Mouse (Mus musculus): ENCODE results near the gene Kpna1. TPM values are rescaled to one million over a fixed set of nuclear protein-coding genes. Genes with fewer than 3 reads are reported as not detected.
A peak's percentile ranks its signal among the peaks of the same experiment; 100 is the strongest.
"Not testable (repeated sequence)": the region's sequence is repeated elsewhere in the genome, so short reads cannot be mapped to it uniquely, and the experiment has no call there.

Gene Kpna1
- polyA plus RNA-seq, 1 experiment from 2014 or later: 46.0 TPM

GRCm38 (mm10) chr16:35992391-35992790 lies 13.8 kb downstream of the Kpna1 start:
- no peak overlapping the region for H3K4me3 ChIP-seq (ENCODE audit: control insufficient read depth in 1 of 2, insufficient read depth in 1 of 2, low read depth in 1 of 2, low read length in 2 of 2)
- no peaks in the 10 kb centered on the region for H3K36me3 ChIP-seq (ENCODE audit: control insufficient read depth, insufficient read depth, low read length)
- WGBS: 85% methylated on average over 1 of the region's 1 CpGs
- ATAC-seq (ENCODE audit: insufficient number of reproducible peaks, insufficient read depth, low FRiP score, low read depth): no peak
- H3K4me2 ChIP-seq (ENCODE audit: low read length): no peak overlapping the region
- no peak overlapping the region for H3K9ac ChIP-seq (ENCODE audit: low read length)
- H3K9me3 ChIP-seq (ENCODE audit: control insufficient read depth, low read length): no peaks in the 10 kb centered on the region
- H3K27ac ChIP-seq (replicated peaks in 1 of 2; ENCODE audit: control insufficient read depth in 1 of 2, insufficient read depth in 1 of 2, low read depth in 2 of 2, low read length in 2 of 2): no peak overlapping the region
- peaks cover 0 to 4% of the 10 kb centered on the region in 2 experiments; a peak in 1 of 4 replicates for H3K4me1 ChIP-seq (ENCODE audit: control insufficient read depth in 2 of 2, insufficient read depth in 2 of 2, low read length in 2 of 2)
- H3K27me3 ChIP-seq (ENCODE audit: control insufficient read depth, insufficient read depth, low read length): no peaks in the 10 kb centered on the region

- Histone ChIP-seq H3K27me3 (ENCODE audit: control insufficient read depth, insufficient read depth, low read length) (no peaks in the 10 kb centered on the region), H3K36me3 (ENCODE audit: control insufficient read depth, insufficient read depth, low read length) (no peaks in the 10 kb centered on the region), H3K4me1 (ENCODE audit: control insufficient read depth in 2 of 2, insufficient read depth in 2 of 2, low read length in 2 of 2) (peaks cover 0 to 4% of the 10 kb centered on the region in 2 experiments; a peak in 1 of 4 replicates), H3K9ac (ENCODE audit: low read length) (no peak overlapping the region), H3K4me2 (ENCODE audit: low read length) (no peak overlapping the region), H3K4me3 (ENCODE audit: control insufficient read depth in 1 of 2, insufficient read depth in 1 of 2, low read depth in 1 of 2, low read length in 2 of 2) (no peak overlapping the region), H3K27ac (replicated peaks in 1 of 2; ENCODE audit: control insufficient read depth in 1 of 2, insufficient read depth in 1 of 2, low read depth in 2 of 2, low read length in 2 of 2) (no peak overlapping the region), H3K9me3 (ENCODE audit: control insufficient read depth, low read length) (no peaks in the 10 kb centered on the region)
- WGBS: 94% methylated on average over 3 of the region's 3 CpGs
- ATAC-seq (ENCODE audit: insufficient number of reproducible peaks, insufficient read depth, low FRiP score, low read depth): no peak
These were observed 14.8 kb downstream of the Kpna1 start for GRCm38 (mm10) chr16:35993316-35993715.

DNA sequence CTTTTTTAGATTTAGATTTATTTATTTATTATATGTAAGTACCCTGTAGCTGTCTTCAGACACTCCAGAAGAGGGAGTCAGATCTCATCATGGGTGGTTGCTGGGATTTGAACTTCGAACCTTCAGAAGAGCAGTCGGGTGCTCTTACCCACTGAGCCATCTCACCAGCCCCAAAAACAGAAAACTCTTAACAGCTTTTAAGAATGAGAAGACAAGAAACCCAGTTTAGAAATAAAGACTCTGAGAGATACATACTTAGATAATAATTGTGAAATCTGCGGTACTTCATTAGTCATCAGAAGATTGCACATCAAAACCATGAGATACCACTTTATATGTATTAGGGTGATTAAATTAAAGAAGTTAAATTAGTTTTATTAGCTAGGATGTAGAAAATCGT lies 20.3 kb downstream of the Kpna1 start:
- not testable (repeated sequence) for H3K9me3 ChIP-seq (ENCODE audit: control insufficient read depth, low read length); H3K27ac ChIP-seq (replicated peaks in 1 of 2; ENCODE audit: control insufficient read depth in 1 of 2, insufficient read depth in 1 of 2, low read depth in 2 of 2, low read length in 2 of 2); ATAC-seq (ENCODE audit: insufficient number of reproducible peaks, insufficient read depth, low FRiP score, low read depth); H3K27me3 ChIP-seq (ENCODE audit: control insufficient read depth, insufficient read depth, low read length); H3K4me2 ChIP-seq (ENCODE audit: low read length); H3K4me1 ChIP-seq (ENCODE audit: control insufficient read depth in 2 of 2, insufficient read depth in 2 of 2, low read length in 2 of 2); H3K4me3 ChIP-seq (ENCODE audit: control insufficient read depth in 1 of 2, insufficient read depth in 1 of 2, low read depth in 1 of 2, low read length in 2 of 2); H3K9ac ChIP-seq (ENCODE audit: low read length)
- peaks cover 24% of the 10 kb centered on the region for H3K36me3 ChIP-seq (ENCODE audit: control insufficient read depth, insufficient read depth, low read length)
- WGBS: 92% methylated on average over 4 of the region's 4 CpGs

DNA sequence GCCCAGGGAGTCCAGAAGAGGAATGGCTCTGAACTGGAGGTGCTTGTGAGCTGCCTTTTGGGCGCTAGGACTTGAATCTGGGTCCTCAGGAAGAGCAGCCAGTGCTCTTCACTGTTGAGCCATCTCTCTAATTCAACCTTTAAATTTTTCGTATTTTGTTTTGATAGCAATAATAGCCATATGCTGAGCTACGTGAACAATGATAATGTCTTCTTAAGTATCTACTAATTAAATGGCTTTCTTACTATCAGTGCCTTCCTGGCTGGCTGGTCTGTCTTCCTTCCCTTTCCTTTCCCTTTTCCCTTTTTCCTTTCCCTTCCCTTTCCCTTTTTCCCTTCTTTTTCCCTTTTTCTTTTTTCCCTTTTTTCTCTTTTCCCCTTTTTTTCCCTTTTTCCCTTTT lies 29.8 kb downstream of the Kpna1 start:
- Histone ChIP-seq H3K36me3 (ENCODE audit: control insufficient read depth, insufficient read depth, low read length) (peaks cover 53% of the 10 kb centered on the region), H3K4me2 (ENCODE audit: low read length) (no peak overlapping the region), H3K4me1 (ENCODE audit: control insufficient read depth in 2 of 2, insufficient read depth in 2 of 2, low read length in 2 of 2) (no peaks in the 10 kb centered on the region), H3K27me3 (ENCODE audit: control insufficient read depth, insufficient read depth, low read length) (no peaks in the 10 kb centered on the region), H3K4me3 (ENCODE audit: control insufficient read depth in 1 of 2, insufficient read depth in 1 of 2, low read depth in 1 of 2, low read length in 2 of 2) (no peak overlapping the region), H3K27ac (replicated peaks in 1 of 2; ENCODE audit: control insufficient read depth in 1 of 2, insufficient read depth in 1 of 2, low read depth in 2 of 2, low read length in 2 of 2) (no peak overlapping the region), H3K9ac (ENCODE audit: low read length) (no peak overlapping the region), H3K9me3 (ENCODE audit: control insufficient read depth, low read length) (no peaks in the 10 kb centered on the region)
- 95% methylated on average over 3 of the region's 3 CpGs for WGBS
- no peak for ATAC-seq (ENCODE audit: insufficient number of reproducible peaks, insufficient read depth, low FRiP score, low read depth)

GRCm38 (mm10) chr16:36016335-36016734 lies 37.8 kb downstream of the Kpna1 start:
- Histone ChIP-seq H3K4me1 (ENCODE audit: control insufficient read depth in 2 of 2, insufficient read depth in 2 of 2, low read length in 2 of 2) (no peaks in the 10 kb centered on the region), H3K27ac (replicated peaks in 1 of 2; ENCODE audit: control insufficient read depth in 1 of 2, insufficient read depth in 1 of 2, low read depth in 2 of 2, low read length in 2 of 2) (no peak overlapping the region), H3K4me3 (ENCODE audit: control insufficient read depth in 1 of 2, insufficient read depth in 1 of 2, low read depth in 1 of 2, low read length in 2 of 2) (no peak overlapping the region), H3K9ac (ENCODE audit: low read length) (no peak overlapping the region), H3K9me3 (ENCODE audit: control insufficient read depth, low read length) (no peaks in the 10 kb centered on the region), H3K36me3 (ENCODE audit: control insufficient read depth, insufficient read depth, low read length) (peaks cover 73% of the 10 kb centered on the region), H3K4me2 (ENCODE audit: low read length) (no peak overlapping the region), H3K27me3 (ENCODE audit: control insufficient read depth, insufficient read depth, low read length) (no peaks in the 10 kb centered on the region)
- no peak for ATAC-seq (ENCODE audit: insufficient number of reproducible peaks, insufficient read depth, low FRiP score, low read depth)
- WGBS: 96% methylated on average over 1 of the region's 1 CpGs

DNA sequence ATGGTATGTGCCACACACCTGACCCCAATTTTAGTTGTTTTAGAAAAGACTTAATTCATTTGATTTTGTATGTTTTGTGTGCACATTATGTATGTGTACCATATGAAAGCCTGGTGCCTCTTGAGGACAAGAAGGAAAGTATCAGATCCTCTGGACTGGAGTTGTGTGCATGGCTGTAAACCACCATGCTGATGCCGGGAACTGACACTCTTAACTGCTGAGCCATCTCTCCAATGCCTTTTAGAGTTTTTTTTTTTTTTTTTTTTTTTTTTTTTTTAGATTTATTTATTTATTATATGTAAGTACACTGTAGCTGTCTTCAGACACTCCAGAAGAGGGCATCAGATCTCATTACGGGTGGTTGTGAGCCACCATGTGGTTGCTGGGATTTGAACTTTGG lies 49.6 kb downstream of the Kpna1 start:
- not testable (repeated sequence) for H3K27me3 ChIP-seq (ENCODE audit: control insufficient read depth, insufficient read depth, low read length); ATAC-seq (ENCODE audit: insufficient number of reproducible peaks, insufficient read depth, low FRiP score, low read depth); H3K27ac ChIP-seq (replicated peaks in 1 of 2; ENCODE audit: control insufficient read depth in 1 of 2, insufficient read depth in 1 of 2, low read depth in 2 of 2, low read length in 2 of 2); H3K9me3 ChIP-seq (ENCODE audit: control insufficient read depth, low read length); H3K4me1 ChIP-seq (ENCODE audit: control insufficient read depth in 2 of 2, insufficient read depth in 2 of 2, low read length in 2 of 2); H3K9ac ChIP-seq (ENCODE audit: low read length); H3K4me3 ChIP-seq (ENCODE audit: control insufficient read depth in 1 of 2, insufficient read depth in 1 of 2, low read depth in 1 of 2, low read length in 2 of 2); H3K4me2 ChIP-seq (ENCODE audit: low read length)
- H3K36me3 ChIP-seq (ENCODE audit: control insufficient read depth, insufficient read depth, low read length): peaks cover 73% of the 10 kb centered on the region
- WGBS: 89% methylated on average over 1 of the region's 2 CpGs

GRCm38 (mm10) chr16:36040640-36041624 lies 62.4 kb downstream of the Kpna1 start, which contains the start of gene Wdr5b:
TSS of gene Wdr5b (plus strand) at chr16:36041190.
- Histone ChIP-seq H3K27me3 (ENCODE audit: control insufficient read depth, insufficient read depth, low read length) (no peaks in the 10 kb centered on the region), H3K4me2 (ENCODE audit: low read length) (peak within 1 kb of the TSS; percentile 69), H3K27ac (replicated peaks in 1 of 2; ENCODE audit: control insufficient read depth in 1 of 2, insufficient read depth in 1 of 2, low read depth in 2 of 2, low read length in 2 of 2) (peak within 1 kb of the TSS; percentile 78 to 90), H3K4me1 (ENCODE audit: control insufficient read depth in 2 of 2, insufficient read depth in 2 of 2, low read length in 2 of 2) (peaks cover 9 to 28% of the 10 kb centered on the region in 2 experiments), H3K9me3 (ENCODE audit: control insufficient read depth, low read length) (no peaks in the 10 kb centered on the region), H3K36me3 (ENCODE audit: control insufficient read depth, insufficient read depth, low read length) (peaks cover 49% of the 10 kb centered on the region), H3K9ac (ENCODE audit: low read length) (peak within 1 kb of the TSS; percentile 88), H3K4me3 (ENCODE audit: control insufficient read depth in 1 of 2, insufficient read depth in 1 of 2, low read depth in 1 of 2, low read length in 2 of 2) (peak within 1 kb of the TSS; percentile 67 to 72)
- peak; percentile 91 for ATAC-seq (ENCODE audit: insufficient number of reproducible peaks, insufficient read depth, low FRiP score, low read depth)
- WGBS: 2% methylated on average over 39 of the region's 39 CpGs
